Mouse (Mus musculus) small intestine, adult 2 months (tissue): Measurements from ENCODE around the gene Kdm4b.

Source experiments
- CTCF ChIP-seq: fragments of 200-500 bp; IDR thresholded peaks from 2 replicates; pipeline ENCODE4 v1.5.1; 2012; ENCODE audit warnings: low read depth, mild to moderate bottlenecking, control low read depth, inconsistent platforms, low read length, moderate library complexity, mixed read lengths; ENCODE audit not compliant: insufficient replicate concordance, insufficient read length; ENCODE audit errors: extremely low read depth
- POLR2A ChIP-seq: fragments of 200-500 bp; IDR thresholded peaks from 2 replicates; pipeline ENCODE4 v1.6.1; 2012; ENCODE audit warnings: low read depth, mild to moderate bottlenecking, control low read depth, inconsistent platforms, low read length, moderate library complexity

DNA sequence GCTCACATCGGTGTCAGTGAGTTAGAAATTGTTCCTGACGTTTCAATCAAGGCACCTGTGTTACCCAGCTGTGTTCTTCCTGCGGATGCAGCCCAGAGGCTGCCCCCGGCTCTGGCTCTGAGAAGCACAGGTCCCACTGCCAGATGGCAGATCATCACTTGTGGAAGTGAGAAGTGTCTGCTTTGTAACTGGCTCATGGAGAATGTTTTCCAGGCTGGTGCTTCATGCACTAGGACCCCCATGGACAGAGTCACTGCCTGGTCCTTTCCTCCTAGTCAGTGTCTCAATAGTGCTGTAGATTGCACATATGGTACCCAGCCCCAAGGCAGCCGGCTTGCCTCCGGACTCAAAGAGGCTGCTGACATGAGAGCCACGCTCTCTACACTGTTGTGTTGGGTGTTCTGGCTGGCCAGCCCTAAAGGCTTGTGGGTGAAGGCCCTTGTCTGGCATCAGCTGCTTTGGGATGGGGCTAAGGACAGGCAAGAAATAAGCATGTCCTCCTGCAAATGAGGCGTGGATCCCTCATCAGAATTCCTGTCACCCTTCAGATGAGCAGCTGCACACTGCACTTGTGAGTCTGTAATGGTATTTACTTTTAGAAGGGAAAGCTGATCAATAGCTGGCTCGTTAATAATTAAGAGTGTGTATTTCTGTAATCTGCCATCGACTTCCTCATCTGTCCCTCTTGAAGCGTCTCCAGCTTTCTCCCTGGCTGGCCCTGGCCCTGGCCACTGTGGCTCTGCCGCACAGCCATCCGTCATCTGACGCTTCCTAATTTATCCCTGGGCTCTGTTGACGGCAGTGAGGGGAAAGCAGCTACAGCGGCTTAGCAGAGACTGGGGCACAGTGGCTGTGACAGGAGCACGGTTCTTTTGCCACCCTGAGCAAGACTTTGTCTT, 47.5 kb downstream of the Kdm4b start:
- TF ChIP-seq POLR2A (no peak), CTCF (no peak)
